Mouse (Mus musculus) right cerebral cortex, postnatal 25 days (tissue): Measurements from ENCODE around the gene Frmd6.

Experiments used
- DNase-seq: peaks from one replicate; pipeline ENCODE4 v3.0.0; 2022

The Frmd6 gene

DNA sequence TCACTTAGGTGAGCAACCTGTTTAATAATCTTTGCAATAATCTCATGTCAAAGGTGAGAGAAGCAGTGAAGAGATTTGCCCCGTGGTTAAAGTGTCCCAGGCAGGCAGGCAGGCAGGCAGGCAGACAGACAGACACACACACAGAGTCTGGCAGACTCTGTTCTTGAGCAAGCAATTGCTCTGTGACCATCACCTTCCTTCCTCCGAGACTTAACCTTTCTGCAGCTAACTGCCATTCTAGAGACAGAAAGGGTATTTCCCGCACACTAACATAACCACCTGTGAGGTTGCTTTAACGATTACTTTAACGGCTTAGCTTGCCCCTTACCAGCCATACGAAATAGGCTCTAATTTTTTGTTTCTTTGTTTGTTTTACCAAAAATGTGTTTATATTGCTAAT, 30.4 kb downstream of the Frmd6 start:
- DNase-seq: no peak

DNA sequence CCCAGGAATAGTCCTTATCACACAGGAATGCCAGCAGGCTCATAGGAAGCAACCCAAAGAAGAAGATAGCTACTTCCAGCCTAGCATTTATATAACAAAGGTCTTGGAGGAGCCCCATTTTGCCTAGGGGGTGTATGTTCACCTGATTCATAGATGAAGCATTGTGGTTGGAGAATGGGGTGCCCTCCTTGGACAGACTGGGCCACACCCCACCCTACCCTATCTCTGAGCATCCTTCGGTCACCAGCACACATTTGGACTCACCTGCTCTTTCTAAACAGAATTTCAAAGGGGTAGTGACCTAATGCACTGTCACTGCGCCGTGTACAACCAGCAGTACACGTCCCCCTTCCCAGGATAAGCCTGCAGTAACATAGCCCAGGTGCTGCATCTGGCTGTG, 31.5 kb downstream of the Frmd6 start:
- DNase-seq: no peak

GRCm38 (mm10) chr12:70863281-70863680, 38.0 kb downstream of the Frmd6 start:
- no peak for DNase-seq

DNA sequence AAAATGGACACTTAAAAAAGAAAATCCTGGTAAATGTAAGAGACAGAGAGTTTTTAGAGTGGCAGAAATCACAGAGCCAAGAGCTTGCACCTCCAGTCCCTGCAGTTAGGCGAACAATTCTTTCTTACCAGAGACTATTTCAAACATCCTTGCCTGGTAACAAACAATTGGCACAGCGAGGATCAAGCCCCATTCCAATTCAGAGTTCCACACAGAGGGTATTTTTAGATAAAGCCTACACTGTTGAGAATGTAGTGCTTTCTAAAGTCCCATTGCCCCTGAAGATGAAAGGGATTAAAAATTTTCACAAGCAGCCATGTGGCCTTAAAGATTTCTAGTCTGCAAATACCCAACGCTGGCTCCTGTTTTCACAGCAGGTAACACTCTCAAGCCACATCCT, 42.5 kb downstream of the Frmd6 start:
- no peak for DNase-seq

DNA sequence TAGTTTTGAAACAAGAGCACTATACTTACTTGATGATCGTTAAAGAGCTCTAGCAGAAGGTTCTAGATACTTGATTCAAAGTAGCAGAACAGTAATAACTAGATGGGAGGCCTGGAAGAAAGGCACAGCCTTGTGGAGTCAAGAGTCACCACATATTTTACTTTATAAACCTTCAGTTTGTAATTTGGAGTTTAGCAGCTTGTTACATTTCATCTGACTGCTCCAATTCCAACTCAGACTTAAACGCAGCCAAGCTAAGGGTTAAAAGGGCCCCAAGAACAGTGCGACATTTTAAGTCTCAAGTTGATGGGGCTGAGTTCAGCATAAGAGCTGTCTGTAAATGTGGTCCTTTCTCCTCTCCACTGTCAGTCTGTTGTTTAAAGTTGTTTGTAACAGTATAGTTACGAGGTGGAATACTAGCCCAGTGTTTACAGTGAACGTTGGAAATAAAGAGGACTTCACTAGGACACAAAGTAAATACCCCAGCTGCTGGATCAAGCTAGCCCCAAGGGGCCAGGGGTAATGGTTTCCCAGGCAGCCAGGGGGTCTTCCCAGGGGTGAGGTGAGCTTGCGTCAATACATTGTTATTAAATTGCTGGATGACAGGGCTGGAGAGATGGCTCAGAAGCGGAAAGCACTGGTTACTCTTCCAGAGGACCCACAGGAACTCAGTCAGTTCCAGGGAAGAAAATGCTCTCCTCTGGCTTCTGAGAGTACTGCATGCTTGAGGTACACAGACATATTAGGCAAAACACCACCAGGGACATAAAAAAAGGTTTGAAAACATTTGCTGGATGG, 43.1 kb downstream of the Frmd6 start:
- no peak for DNase-seq

GRCm38 (mm10) chr12:70868988-70869291, 43.6 kb downstream of the Frmd6 start:
- DNase-seq: no peak

DNA sequence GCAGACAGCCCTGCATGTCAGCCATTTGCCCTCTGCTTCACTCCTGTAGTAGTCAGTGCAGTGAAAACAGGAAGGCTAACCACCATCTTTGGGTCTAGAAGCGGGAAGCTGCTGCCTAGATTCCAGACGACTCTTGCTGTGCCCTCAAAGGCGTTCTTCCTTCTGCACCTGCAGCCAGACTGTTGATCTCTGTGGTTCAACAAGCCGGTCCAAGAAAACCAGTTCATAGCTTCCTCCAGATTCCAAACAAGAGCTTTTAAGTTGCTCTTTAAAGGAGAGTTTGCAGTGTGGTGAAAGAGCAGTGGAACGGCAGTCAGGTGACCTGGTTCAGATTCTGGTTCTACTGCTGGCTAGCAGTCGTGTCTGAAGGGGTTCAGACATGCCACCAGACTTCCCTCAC, 48.2 kb downstream of the Frmd6 start:
- DNase-seq: no peak

DNA sequence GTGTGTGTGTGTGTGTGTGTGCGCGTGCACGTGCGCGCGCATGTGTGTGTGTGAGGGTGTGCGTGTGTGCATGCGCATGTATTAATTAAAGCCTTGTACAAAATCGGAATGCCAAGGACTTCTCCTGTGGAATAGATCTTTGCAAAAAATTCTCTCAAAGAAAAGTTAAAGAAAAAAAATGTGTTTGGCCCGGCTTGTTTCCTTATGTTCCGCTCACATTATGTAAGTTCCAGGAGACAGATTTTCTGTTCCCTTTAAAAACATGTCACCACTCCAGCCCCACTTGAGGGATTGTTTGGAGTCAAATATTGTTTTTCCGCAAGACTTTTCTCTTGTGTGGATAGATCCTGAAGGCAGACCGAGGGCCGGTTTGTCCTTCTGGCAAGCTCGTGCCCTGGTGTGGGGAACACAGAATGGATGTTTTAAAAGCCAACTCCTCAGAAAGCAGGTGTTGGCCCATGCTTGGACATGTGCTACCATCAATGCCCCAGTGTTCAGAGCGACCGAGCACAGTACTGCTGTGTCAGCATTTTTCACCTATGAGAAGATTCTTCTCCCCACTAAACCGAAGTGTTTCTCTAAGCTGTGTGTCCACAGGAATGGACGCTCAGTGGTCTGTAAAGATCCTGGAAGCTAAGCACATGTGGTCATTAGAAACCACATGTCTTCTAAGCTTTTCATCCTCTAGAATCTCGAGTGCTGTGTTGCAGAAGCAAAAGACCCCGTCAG, 51.1 kb downstream of the Frmd6 start:
- DNase-seq: no peak

DNA sequence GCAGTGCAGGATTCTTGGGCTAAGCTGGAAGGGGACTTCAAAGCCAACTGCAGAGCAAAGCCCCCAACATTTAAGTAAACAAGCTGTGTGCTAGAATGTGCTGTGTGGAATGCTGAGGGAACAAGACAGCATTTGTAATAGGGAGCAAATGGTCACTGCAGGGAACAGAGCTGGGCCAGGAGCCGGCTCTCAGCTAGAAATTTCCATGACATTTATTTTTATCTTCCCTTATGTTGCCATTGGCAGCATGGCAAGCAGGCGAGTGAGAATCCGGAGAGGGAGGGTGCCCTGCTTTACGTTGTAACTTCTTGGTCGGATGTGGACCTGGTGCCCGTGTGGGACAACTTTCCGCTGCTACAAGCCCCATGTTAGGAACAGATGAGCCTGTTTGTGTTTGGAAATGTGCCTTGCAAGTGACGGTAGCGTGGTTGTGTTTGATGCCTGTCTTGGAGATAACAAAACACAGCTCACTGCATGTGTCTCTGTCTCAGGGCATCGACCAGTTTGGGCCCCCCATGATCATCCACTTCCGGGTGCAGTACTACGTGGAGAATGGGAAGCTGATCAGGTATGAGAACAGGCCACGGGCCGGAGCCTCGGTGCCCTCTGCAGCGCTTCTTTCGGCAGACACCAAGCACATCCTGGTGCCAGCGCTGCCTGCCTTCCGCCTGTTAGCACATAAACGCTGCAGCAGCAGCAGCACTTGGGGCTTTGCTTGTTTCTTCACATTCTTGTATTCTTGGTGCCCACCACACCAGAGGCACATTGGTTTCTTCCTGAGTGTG, 52.8 kb downstream of the Frmd6 start:
- no peak for DNase-seq

DNA sequence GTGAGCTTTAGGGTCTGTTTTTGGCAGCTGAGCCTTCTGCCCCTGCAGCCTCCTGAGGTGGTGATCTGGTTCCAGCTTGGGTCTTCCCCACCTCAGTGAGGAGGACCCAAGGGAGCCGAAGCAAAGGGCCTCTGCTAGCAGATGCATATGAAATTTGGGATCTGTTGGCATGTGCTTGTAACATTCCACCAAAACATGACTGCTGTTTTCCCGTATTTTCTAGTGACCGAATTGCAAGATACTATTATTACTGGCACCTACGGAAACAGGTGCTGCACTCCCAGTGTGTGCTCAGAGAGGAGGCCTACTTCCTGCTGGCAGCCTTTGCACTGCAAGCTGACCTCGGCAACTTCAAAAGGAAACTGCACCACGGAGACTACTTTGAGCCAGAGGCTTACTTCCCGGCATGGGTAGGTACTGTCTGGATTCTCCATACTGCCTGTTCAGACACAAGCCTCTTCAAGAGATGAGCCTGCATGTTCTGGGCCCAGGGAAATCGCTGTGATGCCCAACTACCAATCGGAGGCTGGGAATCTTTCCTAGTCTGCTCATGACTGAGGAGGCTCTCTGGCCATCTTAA, 55.2 kb downstream of the Frmd6 start:
- DNase-seq: no peak

GRCm38 (mm10) chr12:70881340-70881739, 56.0 kb downstream of the Frmd6 start:
- no peak for DNase-seq

DNA sequence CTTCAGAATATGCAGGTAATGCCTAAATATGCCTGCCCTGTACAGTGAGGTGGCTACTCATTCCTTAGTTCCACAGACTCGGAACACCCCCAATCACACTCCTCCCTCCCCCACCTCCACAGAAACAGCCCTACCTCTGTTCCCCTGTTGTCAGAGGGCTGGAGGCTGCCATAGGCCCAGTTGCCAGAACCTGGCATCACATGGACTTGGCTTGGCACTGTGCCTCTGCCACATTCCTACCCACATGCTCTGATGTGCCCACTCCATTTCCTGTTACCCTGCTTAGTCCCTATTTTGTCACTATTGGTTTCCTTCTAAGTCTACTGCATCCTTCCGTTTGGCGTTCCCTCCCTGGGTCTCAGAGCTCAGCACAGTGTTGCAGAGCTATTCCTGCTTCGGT, 56.5 kb downstream of the Frmd6 start:
- DNase-seq: peak; percentile 64

GRCm38 (mm10) chr12:70883141-70883540, 57.8 kb downstream of the Frmd6 start:
- no peak for DNase-seq

GRCm38 (mm10) chr12:70884113-70884512, 58.8 kb downstream of the Frmd6 start:
- DNase-seq: no peak

- no peak for DNase-seq
These were observed 59.7 kb downstream of the Frmd6 start for GRCm38 (mm10) chr12:70884973-70885372.

DNA sequence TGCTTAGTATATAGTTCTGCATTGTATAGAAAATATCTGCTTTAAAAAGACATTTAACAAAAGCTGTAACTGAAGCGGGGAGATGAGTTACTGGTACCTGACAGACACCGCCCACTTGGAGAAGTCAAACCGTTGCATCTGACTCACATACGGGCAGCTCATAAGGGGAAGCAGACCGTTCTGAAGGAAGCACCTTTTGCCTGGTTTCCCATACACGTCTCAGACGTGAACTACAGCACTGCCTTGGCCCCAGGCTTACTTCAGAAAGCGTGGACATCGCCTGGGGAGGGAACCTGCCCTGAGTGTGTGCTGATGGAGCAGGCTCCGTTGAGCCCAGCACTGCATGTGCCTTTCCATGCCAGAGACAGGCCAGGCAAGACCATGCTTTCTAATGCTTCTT, 60.3 kb downstream of the Frmd6 start:
- DNase-seq: no peak

- no peak for DNase-seq
These were observed 65.1 kb downstream of the Frmd6 start for GRCm38 (mm10) chr12:70890405-70890804.

- no peak for DNase-seq
These were observed 65.7 kb downstream of the Frmd6 start for GRCm38 (mm10) chr12:70890874-70891470.

- DNase-seq: no peak
These were observed 70.0 kb downstream of the Frmd6 start for GRCm38 (mm10) chr12:70895275-70895674.

- no peak for DNase-seq
These were observed 70.8 kb downstream of the Frmd6 start for GRCm38 (mm10) chr12:70896068-70896467.

DNA sequence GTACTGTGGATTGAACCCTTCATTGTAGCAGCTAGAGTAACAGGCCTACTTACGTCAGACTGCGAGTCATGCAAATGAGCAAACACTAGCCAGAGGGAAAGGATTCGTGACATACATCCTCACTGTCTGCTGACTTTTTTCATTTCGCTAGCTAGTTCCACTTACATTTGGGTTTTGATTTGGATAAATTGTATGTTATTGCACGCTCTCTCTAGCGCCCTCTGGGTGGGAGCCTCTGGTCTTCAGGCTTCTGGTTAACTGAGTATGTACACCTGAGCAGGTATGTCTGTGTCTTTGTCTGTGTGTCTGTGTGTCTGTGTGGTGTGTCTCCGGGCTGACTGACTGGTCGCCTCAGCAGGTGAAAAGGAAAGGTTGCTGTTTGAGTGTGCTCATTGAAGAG, 72.1 kb downstream of the Frmd6 start:
- no peak for DNase-seq

- DNase-seq: no peak
These were observed 73.1 kb downstream of the Frmd6 start for GRCm38 (mm10) chr12:70898450-70898849.

DNA sequence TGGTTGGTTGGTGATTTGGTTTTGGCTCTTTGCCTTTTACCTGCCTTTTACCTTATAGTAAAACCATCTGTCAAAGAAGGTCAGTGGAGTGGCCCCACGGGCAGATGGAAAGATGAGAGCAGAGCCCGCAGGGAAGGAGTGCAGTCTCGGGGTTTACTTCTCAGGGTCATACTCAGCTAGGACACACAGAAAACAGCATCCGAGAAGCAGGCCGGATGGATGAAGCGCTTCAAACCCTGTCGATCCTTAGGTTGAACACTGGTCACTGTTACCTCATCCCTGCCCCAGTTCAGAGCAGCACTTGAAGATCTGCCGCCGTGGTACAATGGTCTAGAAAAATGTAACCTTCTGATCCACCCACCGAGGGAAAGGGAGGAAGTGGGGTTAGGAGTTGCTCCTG, 79.2 kb downstream of the Frmd6 start:
- DNase-seq: no peak
